Mouse (Mus musculus): ENCODE results near the gene Retnla.

DNA sequence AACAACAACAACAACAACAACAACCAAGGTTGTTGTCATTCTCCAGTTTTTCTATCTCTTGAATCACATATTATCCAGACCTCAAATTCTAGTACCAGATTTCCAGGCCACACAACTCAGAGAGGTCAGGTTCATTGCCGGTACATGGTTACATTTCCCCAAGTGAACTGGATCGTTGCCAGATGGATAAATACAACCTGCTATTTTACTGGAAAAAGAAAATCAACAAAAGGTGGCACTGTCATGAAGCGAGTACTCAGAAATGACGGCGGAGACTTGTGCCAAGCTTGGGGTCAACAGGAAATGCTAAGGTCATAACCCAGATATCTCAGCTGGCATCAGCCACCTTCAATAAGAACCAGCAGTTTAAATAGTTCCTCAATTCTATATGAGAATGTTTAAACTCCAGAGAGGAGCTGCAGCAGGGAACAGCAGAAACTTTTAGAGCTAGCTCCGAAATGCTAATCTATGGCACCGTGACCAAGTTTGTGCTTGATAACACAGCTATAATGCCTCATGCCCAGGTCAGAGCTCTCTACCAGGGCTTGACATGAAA is 30.4 kb upstream of the Retnla start:
- TF ChIP-seq CTCF (IDR thresholded peaks at IDR 0.05; ENCODE audit: borderline replicate concordance, insufficient read depth, low read depth, low read length), result no peak
- TF ChIP-seq POLR2A (IDR thresholded peaks at IDR 0.05; ENCODE audit: borderline replicate concordance, insufficient read depth, low read length), result no peak

Data from cerebellum, adult 2 months (tissue).